Mouse (Mus musculus) thymus, adult 2 months (tissue): ENCODE measurements around the gene Shisa5. TPM values are rescaled to one million over a fixed set of nuclear protein-coding genes. Genes with fewer than 3 reads are reported as not detected.

Source experiments
- DNase-seq: peaks from one replicate; pipeline ENCODE4 v3.0.0; 2021
- H3K27ac ChIP-seq: fragments of 200-500 bp; 2 replicates; pipeline ENCODE4 v1.5.1; 2012; ENCODE audit warnings: low read length, control low read depth; ENCODE audit not compliant: control insufficient read depth, insufficient read depth
- H3K27me3 ChIP-seq: fragments of 200-500 bp; 2 replicates; pipeline ENCODE4 v1.6.1; 2012; ENCODE audit warnings: mild to moderate bottlenecking, low read length, moderate library complexity, mixed read lengths; ENCODE audit not compliant: control insufficient read depth, insufficient read depth
- H3K36me3 ChIP-seq: fragments of 200-500 bp; 2 replicates; pipeline ENCODE4 v1.6.1; 2012; ENCODE audit warnings: mild to moderate bottlenecking, low read length, moderate library complexity; ENCODE audit not compliant: control insufficient read depth, insufficient read depth
- H3K4me1 ChIP-seq: fragments of 200-500 bp; replicated peaks from 2 replicates; pipeline ENCODE4 v1.6.1; 2012; ENCODE audit warnings: low read length; ENCODE audit not compliant: control insufficient read depth, insufficient read depth
- H3K4me3 ChIP-seq: fragments of 200-500 bp; 2 replicates; pipeline ENCODE4 v1.5.1; 2012; ENCODE audit warnings: mild to moderate bottlenecking, low read length, control low read depth, moderate library complexity; ENCODE audit not compliant: control insufficient read depth, insufficient read depth
- CTCF ChIP-seq: fragments of 200-500 bp; IDR thresholded peaks from 2 replicates; pipeline ENCODE4 v1.5.1; 2012; ENCODE audit warnings: mild to moderate bottlenecking, control low read depth, low read length, moderate library complexity, borderline replicate concordance; ENCODE audit not compliant: control insufficient read depth, poor library complexity, insufficient read depth; ENCODE audit errors: extremely low read depth
- POLR2A ChIP-seq: fragments of 200-500 bp; IDR thresholded peaks from 2 replicates; pipeline ENCODE4 v1.6.1; 2012; ENCODE audit warnings: mild to moderate bottlenecking, low read length, control low read depth, moderate library complexity; ENCODE audit not compliant: control insufficient read depth, poor library complexity, insufficient read depth; ENCODE audit errors: extremely low read depth
- WGBS: fragments of 180-500 bp; shearing (Covaris S2); methylation state at CpG from one replicate; pipeline ENCODE4 v1.1.7; 2018; 5-methylcytosine and 5-hydroxymethylcytosine counted together
- polyA plus RNA-seq: library from polyadenylated mRNA; depleted of rRNA; stranded (reverse); fragments of >200 nt; gene quantifications from 2 replicates; pipeline ENCODE4 v1.2.3, GENCODE M21; 2012

The Shisa5 gene
- polyA plus RNA-seq, 1 experiment, result 2,648 TPM

- WGBS, result 96% methylated on average over 9 of the region's 9 CpGs
- Histone ChIP-seq H3K4me3 (no peak overlapping the region), H3K4me1 (peaks cover 23% of the 10 kb centered on the region), H3K27ac (no peak overlapping the region), H3K27me3 (no peaks in the 10 kb centered on the region), H3K36me3 (no peaks in the 10 kb centered on the region)
- TF ChIP-seq POLR2A (no peak), CTCF (no peak)
- no peak for DNase-seq
Observed at GRCm38 (mm10) chr9:108996411-108996810, 42.0 kb upstream of the Shisa5 start.

DNA sequence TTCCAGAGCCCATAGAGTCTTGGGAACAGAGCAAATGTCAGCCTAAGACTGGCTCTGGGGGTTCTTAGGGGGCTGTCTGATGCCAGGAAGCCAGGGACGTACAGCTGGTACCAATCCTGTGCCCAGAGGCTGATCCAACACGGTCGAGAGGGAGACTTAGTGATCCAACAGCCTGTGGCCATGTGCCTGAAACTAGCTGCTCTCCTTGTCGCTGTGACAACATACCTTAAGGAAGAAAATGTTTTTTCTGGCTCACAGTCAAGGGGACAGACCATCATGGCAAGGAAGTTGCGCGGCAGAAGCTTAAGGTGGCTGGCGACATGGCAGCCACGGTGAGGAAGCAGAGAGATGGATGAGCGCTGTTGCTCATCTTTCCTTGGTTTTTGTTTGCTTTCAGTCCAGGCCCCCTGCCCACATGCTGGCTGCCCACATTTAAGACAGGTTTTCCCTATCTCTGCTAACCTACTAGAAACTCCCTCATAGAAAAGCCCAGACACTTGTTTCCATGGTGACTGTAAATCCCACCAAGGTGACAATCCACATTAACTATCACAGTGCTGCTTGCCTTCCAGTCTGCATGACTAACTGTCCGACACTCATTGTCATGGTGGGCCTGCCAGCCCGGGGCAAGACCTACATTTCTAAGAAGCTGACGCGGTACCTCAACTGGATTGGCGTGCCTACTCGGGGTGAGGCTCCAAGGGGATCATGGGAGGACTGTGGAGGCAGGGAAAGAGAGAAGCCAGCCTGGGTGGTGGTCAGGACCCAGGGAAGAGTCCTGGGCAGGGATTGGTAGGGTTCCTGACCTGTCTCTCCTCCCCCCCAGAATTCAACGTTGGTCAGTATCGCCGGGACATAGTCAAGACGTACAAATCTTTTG lies 39.8 kb upstream of the Shisa5 start:
- no peak overlapping the region for H3K27ac ChIP-seq
- TF ChIP-seq CTCF (no peak), POLR2A (no peak)
- DNase-seq, result no peak
- peaks cover 17% of the 10 kb centered on the region for H3K4me1 ChIP-seq
- H3K4me3 ChIP-seq, result no peak overlapping the region
- H3K27me3 ChIP-seq, result no peaks in the 10 kb centered on the region
- WGBS, result 70% methylated on average over 19 of the region's 19 CpGs
- no peaks in the 10 kb centered on the region for H3K36me3 ChIP-seq

DNA sequence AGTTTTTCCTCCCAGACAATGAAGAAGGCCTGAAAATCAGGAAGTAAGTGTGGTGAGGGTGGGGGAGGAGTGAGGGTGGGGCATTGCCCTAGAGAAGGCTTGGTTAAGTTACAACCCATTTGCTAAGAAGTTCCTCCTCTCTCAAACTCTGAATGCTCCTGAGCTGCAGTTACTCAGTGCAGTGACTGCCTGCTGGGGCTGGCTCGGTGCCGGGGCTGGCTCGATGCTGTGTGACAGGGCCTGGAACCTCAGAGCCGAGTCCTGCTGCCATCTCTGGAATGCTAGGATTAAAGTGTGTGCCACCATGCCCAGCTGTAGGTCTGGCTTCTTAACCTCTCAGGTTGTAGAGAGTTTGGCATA lies 39.2 kb upstream of the Shisa5 start:
- TF ChIP-seq CTCF (no peak), POLR2A (no peak)
- Histone ChIP-seq H3K4me3 (no peak overlapping the region), H3K27me3 (no peaks in the 10 kb centered on the region), H3K36me3 (no peaks in the 10 kb centered on the region), H3K4me1 (peaks cover 17% of the 10 kb centered on the region), H3K27ac (no peak overlapping the region)
- no peak for DNase-seq
- WGBS, result 14% methylated on average over 4 of the region's 4 CpGs

DNA sequence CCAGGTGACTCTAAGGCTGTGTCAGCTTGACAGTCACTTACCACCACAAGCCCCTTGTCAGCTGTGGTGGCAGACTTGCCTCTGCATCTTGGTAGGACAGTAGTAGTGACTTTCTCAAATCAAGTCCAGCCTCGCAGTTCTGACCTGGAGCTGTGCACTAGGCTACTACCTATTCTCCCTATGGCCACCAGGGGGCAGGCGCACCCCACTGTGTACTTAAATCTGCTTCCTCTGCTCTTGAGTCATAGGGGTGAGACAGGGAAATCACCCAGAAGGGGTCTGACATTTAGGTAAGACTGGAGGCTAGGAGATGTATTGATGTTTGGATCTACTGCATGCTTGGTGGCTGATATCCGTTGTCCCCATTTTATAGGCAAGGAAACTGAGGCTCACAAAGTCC lies 37.6 kb upstream of the Shisa5 start:
- Histone ChIP-seq H3K27ac (no peak overlapping the region), H3K4me1 (peaks cover 9% of the 10 kb centered on the region), H3K36me3 (no peaks in the 10 kb centered on the region), H3K4me3 (no peak overlapping the region), H3K27me3 (no peaks in the 10 kb centered on the region)
- DNase-seq, result peak; percentile 70
- TF ChIP-seq CTCF (peak; percentile 67; the same call in 1 of the 2 replicates), POLR2A (no peak)
- 27% methylated on average over 3 of the region's 3 CpGs for WGBS

GRCm38 (mm10) chr9:109003201-109003600 lies 35.2 kb upstream of the Shisa5 start:
- peak; percentile 58 for DNase-seq
- no peak overlapping the region for H3K4me3 ChIP-seq
- no peak overlapping the region for H3K27ac ChIP-seq
- H3K4me1 ChIP-seq, result peaks cover 12% of the 10 kb centered on the region
- WGBS, result 72% methylated on average over 2 of the region's 2 CpGs
- TF ChIP-seq POLR2A (no peak), CTCF (no peak)
- H3K27me3 ChIP-seq, result no peaks in the 10 kb centered on the region
- no peaks in the 10 kb centered on the region for H3K36me3 ChIP-seq

DNA sequence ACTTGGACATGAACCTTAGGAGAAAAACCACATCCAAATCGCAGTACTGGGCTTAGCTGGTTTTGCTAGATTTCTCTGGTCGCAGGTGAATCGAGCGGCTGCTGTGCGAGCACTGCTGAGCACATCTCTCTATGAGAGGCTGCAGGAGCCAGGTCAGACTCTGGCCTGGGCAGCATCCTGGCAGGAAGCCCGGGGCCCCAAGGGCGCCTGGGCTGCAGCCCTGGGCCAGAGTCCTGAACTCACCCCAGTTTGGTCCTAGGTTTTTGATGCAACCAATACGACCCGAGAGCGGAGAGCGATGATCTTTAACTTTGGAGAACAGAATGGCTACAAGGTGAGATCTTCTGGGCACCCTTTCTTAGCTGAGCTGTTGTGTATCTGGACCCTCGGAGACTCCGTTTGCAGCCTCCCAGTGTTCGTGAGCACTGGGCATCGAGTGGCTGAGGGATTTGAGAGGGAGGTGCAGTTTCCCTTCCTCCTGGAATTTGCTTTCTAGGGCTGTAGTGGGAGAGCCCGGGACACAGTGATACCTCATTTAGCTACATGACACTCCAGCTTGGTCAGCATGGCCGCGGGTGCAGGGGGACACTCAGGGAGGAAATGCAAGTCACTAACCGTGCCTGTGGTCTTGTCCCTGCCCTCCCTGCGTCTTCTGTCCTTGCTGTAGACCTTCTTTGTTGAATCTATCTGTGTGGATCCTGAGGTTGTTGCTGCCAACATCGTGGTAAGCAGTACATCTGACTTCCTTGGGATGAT lies 31.2 kb upstream of the Shisa5 start:
- Histone ChIP-seq H3K4me1 (peaks cover 17% of the 10 kb centered on the region), H3K4me3 (no peak overlapping the region), H3K27ac (no peak overlapping the region), H3K36me3 (no peaks in the 10 kb centered on the region), H3K27me3 (no peaks in the 10 kb centered on the region)
- TF ChIP-seq CTCF (no peak), POLR2A (no peak)
- DNase-seq, result no peak
- WGBS, result 82% methylated on average over 21 of the region's 21 CpGs
